In genomic region chr10:95489653-95490052, GRCm38 (mm10) we compare ENCODE assay signal across 8 mouse cellular contexts. TPM values are rescaled to one million over a fixed set of nuclear protein-coding genes. Genes with fewer than 3 reads are reported as not detected.
DNase-seq lines count a peak whose midpoint lies in the region; ATAC-seq and TF ChIP-seq lines count a peak whose summit lies in the region.
"Had no signal": no experiment of that assay in that cellular context is flagged by ENCODE, and none has a peak within 500 bp of the region (broad histone marks: within the 10 kb centered on the region; RNA-seq: fewer than 3 reads in every experiment).

No protein-coding gene starts in this region.

- H3K4me2 ChIP-seq in intestine, embryonic 16.5 days (ENCODE audit: low read depth, low read length): no peak overlapping the region

- no peaks in the 10 kb centered on the region for H3K4me1 ChIP-seq in kidney, adult 2 months (ENCODE audit: control insufficient read depth, insufficient read depth, low read length)
- no peaks in the 10 kb centered on the region for H3K4me1 ChIP-seq in ES-Bruce4 (ENCODE audit: control insufficient read depth, insufficient read depth, low read length)
- no peaks in the 10 kb centered on the region for H3K4me1 ChIP-seq in intestine, embryonic 16.5 days (ENCODE audit: control insufficient read depth, insufficient read depth, low read length)

- no peak overlapping the region for H3K9ac ChIP-seq in ES-Bruce4 (ENCODE audit: low read depth, poor library complexity, severe bottlenecking)
- H3K9ac ChIP-seq in intestine, embryonic 16.5 days (ENCODE audit: low read depth, low read length): no peak overlapping the region

- peaks cover 10% of the 10 kb centered on the region for H3K36me3 ChIP-seq in kidney, adult 2 months (ENCODE audit: control insufficient read depth, insufficient read depth, low read length)
- peaks cover 73% of the 10 kb centered on the region for H3K36me3 ChIP-seq in ES-Bruce4 (ENCODE audit: control insufficient read depth, insufficient read depth, low read length, poor library complexity, severe bottlenecking)
- peaks cover 37% of the 10 kb centered on the region for H3K36me3 ChIP-seq in intestine, embryonic 16.5 days (ENCODE audit: control insufficient read depth, insufficient read depth, low read length)

- H3K9me3 ChIP-seq in ES-Bruce4 (replicated peaks; ENCODE audit: control insufficient read depth, insufficient read depth, low read length, poor library complexity, severe bottlenecking): peaks cover 4% of the 10 kb centered on the region; the same call in 1 of the 2 replicates
- H3K9me3 ChIP-seq in intestine, embryonic 16.5 days (ENCODE audit: control insufficient read depth, low read length): peaks cover 5% of the 10 kb centered on the region; the same call in 1 of the 2 replicates

- WGBS in kidney, adult 2 months: 37% methylated on average over 2 of the region's 2 CpGs
- WGBS in intestine, embryonic 16.5 days: 74% methylated on average over 2 of the region's 2 CpGs

- H3K27me3 ChIP-seq in kidney, adult 2 months (replicated peaks; ENCODE audit: control insufficient read depth, insufficient read depth, low read length): no peaks in the 10 kb centered on the region
- H3K27me3 ChIP-seq in ES-Bruce4 (ENCODE audit: control insufficient read depth, insufficient read depth, low read length, poor library complexity, severe bottlenecking): no peaks in the 10 kb centered on the region
- H3K27me3 ChIP-seq in intestine, embryonic 16.5 days (replicated peaks; ENCODE audit: control insufficient read depth, insufficient read depth, low read length): no peaks in the 10 kb centered on the region

- ATAC-seq in intestine, embryonic 16.5 days: no peak

- no peak for TF ChIP-seq EP300 in ES-Bruce4 (IDR thresholded peaks at IDR 0.05; ENCODE audit: insufficient read depth, low read depth, low read length)

- DNase-seq in kidney, adult 2 months: peak; percentile 46
- DNase-seq in kidney, adult 11 months: no peak
- peak; percentile 19 to 32 for DNase-seq in B cell, adult 2 months
- peak; percentile 45 for DNase-seq in gastrocnemius, postnatal 10 days
- peak; percentile 14 for DNase-seq in retina, postnatal 7 days (ENCODE audit: low read depth, low spot score)

- TF ChIP-seq POLR2A in kidney, adult 2 months (IDR thresholded peaks at IDR 0.05; ENCODE audit: low read depth, low read length): no peak
- TF ChIP-seq POLR2A in ES-Bruce4 (IDR thresholded peaks at IDR 0.05; ENCODE audit: insufficient read depth, low read length): no peak

- H3K4me3 ChIP-seq in kidney, adult 2 months (ENCODE audit: insufficient read depth, low read depth, low read length): no peak overlapping the region
- H3K4me3 ChIP-seq in ES-Bruce4 (ENCODE audit: low read depth, low read length): no peak overlapping the region
- no peak overlapping the region for H3K4me3 ChIP-seq in intestine, embryonic 16.5 days (ENCODE audit: low read length)
- H3K4me3 ChIP-seq: erythroblast, embryonic 14.5 days had no signal

- peak; percentile 64 for TF ChIP-seq CTCF in kidney, adult 2 months (conservative IDR thresholded peaks at IDR 0.05; ENCODE audit: insufficient read depth, insufficient read length, low read depth, low read length)
- peak; percentile 57 for TF ChIP-seq CTCF in ES-Bruce4 (IDR thresholded peaks at IDR 0.05; ENCODE audit: low read depth, low read length)

- H3K27ac ChIP-seq in kidney, adult 2 months (ENCODE audit: insufficient read depth, low read depth, low read length): no peak overlapping the region
- no peak overlapping the region for H3K27ac ChIP-seq in ES-Bruce4 (ENCODE audit: insufficient read depth, low read length)
- H3K27ac ChIP-seq in intestine, embryonic 16.5 days (ENCODE audit: low read length): no peak overlapping the region

RNA-seq across cellular contexts. Expression of gene Mrpl42, which starts 12.1 kb away (rescaled TPM):
- polyA plus RNA-seq in kidney, adult 2 months (2012; rRNA removed): 242 and 322 TPM in 2 replicates
- 238 and 240 TPM in 2 replicates for polyA plus RNA-seq in ES-Bruce4 (2011; ENCODE audit: insufficient read depth, insufficient read length, low read depth, missing spikeins)
- total RNA-seq in gastrocnemius, postnatal 10 days (2021): 100 to 1,000 TPM; 222 to 273 TPM
- polyA plus RNA-seq in intestine, embryonic 16.5 days (2015; fragmentation: Nextera tagmentation; extraction: Ambion mirVana): 346 and 385 TPM in 2 replicates

RNA-seq across cellular contexts. Expression of gene Ube2n, which starts 25.3 kb away (rescaled TPM):
- 41.7 and 53.2 TPM in 2 replicates for polyA plus RNA-seq in kidney, adult 2 months (2012; rRNA removed)
- 280 and 301 TPM in 2 replicates for polyA plus RNA-seq in ES-Bruce4 (2011; ENCODE audit: insufficient read depth, insufficient read length, low read depth, missing spikeins)
- total RNA-seq in gastrocnemius, postnatal 10 days (2021): 100 to 1,000 TPM; 111 to 139 TPM
- 251 and 288 TPM in 2 replicates for polyA plus RNA-seq in intestine, embryonic 16.5 days (2015; fragmentation: Nextera tagmentation; extraction: Ambion mirVana)
